Mouse (Mus musculus): Measurements from ENCODE around the gene Gm21317. TPM values are rescaled to one million over a fixed set of nuclear protein-coding genes. Genes with fewer than 3 reads are reported as not detected.
"Not testable (repeated sequence)": the region's sequence is repeated elsewhere in the genome, so short reads cannot be mapped to it uniquely, and the experiment has no call there.

Gene Gm21317
- polyA plus RNA-seq (2014; fragmentation: Nextera tagmentation; extraction: Ambion mirVana): not detected in 2 replicates

DNA sequence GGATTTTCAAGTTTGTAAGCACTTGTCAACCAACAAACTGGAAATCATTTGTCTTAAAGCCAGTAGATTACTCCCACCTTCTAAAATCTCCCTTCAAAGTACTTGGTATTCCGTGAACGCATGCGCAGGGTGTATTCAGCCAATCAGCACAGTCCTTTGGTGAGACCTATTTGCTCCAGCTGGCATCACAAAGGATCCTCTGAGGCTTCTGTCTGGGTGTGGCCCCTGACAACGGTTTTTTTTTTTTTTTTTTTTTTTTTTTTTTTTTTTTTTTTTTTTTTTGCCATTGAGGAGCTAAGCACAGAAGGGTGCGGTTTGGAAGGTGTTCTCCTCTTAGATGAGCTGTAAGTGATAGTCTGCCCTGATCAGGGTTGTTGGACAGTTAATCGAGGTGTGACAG is at the start of gene Gm21317:
Gene Gm21317 (plus strand): TSS at position 301 of the 400 bp plus-strand sequence.
- not testable (repeated sequence) for H3K27me3 ChIP-seq (ENCODE audit: control insufficient read depth, insufficient read depth, low read length); H3K4me3 ChIP-seq (ENCODE audit: low read length); H3K36me3 ChIP-seq (ENCODE audit: control insufficient read depth, insufficient read depth, low read length); H3K9me3 ChIP-seq (ENCODE audit: control insufficient read depth, low read length); H3K4me1 ChIP-seq (ENCODE audit: control insufficient read depth, insufficient read depth, low read length); H3K9ac ChIP-seq (ENCODE audit: low read depth, low read length); ATAC-seq (ENCODE audit: low FRiP score, low TSS enrichment); H3K4me2 ChIP-seq (replicated peaks; ENCODE audit: low read depth, low read length); H3K27ac ChIP-seq (ENCODE audit: low read depth, low read length)
- no CpG with 5 or more reads among the region's 6 CpGs for whole genome bisulfite sequencing
